Mouse (Mus musculus) layer of hippocampus, adult 2 months (tissue): ENCODE measurements around the gene Gm6465. TPM values are rescaled to one million over a fixed set of nuclear protein-coding genes. Genes with fewer than 3 reads are reported as not detected.
"Not testable (repeated sequence)": the region's sequence is repeated elsewhere in the genome, so short reads cannot be mapped to it uniquely, and the experiment has no call there.

Experiments
- DNase-seq, 2 experiments: peaks; one replicate each; pipeline ENCODE4 v3.0.0; 2022; ENCODE audit warnings: low spot score in 2 of 2
- H3K27ac ChIP-seq: fragments of 200-600 bp; 2 replicates; pipeline ENCODE4 v1.8.1; 2022
- H3K4me3 ChIP-seq: fragments of 200-600 bp; 2 replicates; pipeline ENCODE4 v1.8.1; 2022; ENCODE audit warnings: mild to moderate bottlenecking
- long read RNA-seq, 2 experiments: library from polyadenylated mRNA; stranded (forward); transcript quantifications; one replicate each; pipeline ENCODE4 v2.0.0; 2021; ENCODE audit warnings: borderline mapping rate in 2 of 2
- total RNA-seq, 2 experiments: library from RNA; stranded (reverse); gene quantifications; 2 replicates each; pipeline ENCODE4 v1.2.3; 2021

Gene Gm6465
- total RNA-seq = not detected
- long read RNA-seq, experiment 1 = 0 reads
- long read RNA-seq, experiment 2 = 0 reads

GRCm38 (mm10) chr5:11845239-11845638 lies at the start of gene Gm6465:
Gene Gm6465 (plus strand): TSS chr5:11845539.
- not testable (repeated sequence) for H3K4me3 ChIP-seq, H3K27ac ChIP-seq, DNase-seq

GRCm38 (mm10) chr5:11845824-11846223 lies 485 bp downstream of the Gm6465 start:
- H3K4me3 ChIP-seq, H3K27ac ChIP-seq, DNase-seq: not testable (repeated sequence)

GRCm38 (mm10) chr5:11857909-11858308 lies 12.6 kb downstream of the Gm6465 start:
- not testable (repeated sequence) for DNase-seq, H3K4me3 ChIP-seq, H3K27ac ChIP-seq

Other genes with a start within 250 kb of the Gm6465 start
- gene Gm8922, start 163.6 kb upstream of the Gm6465 start, total RNA-seq = not detected
- gene Gm8926, start 75.0 kb upstream of the Gm6465 start, total RNA-seq = not detected
- gene 4933402N22Rik, start 72.5 kb downstream of the Gm6465 start, total RNA-seq = not detected